Mouse (Mus musculus) ES-Bruce4 (cell line): ENCODE measurements around the gene Isca1.

ENCODE experiments used
- CTCF ChIP-seq: IDR thresholded peaks from one replicate; pipeline ENCODE4 v1.8.1; 2011; ENCODE audit warnings: low read depth, low read length
- EP300 ChIP-seq: IDR thresholded peaks from 2 replicates; pipeline ENCODE4 v1.6.1; 2011; ENCODE audit warnings: low read depth, low read length; ENCODE audit not compliant: insufficient read depth
- POLR2A ChIP-seq: IDR thresholded peaks from one replicate; pipeline ENCODE4 v1.8.1; 2011; ENCODE audit warnings: low read length; ENCODE audit not compliant: insufficient read depth

DNA sequence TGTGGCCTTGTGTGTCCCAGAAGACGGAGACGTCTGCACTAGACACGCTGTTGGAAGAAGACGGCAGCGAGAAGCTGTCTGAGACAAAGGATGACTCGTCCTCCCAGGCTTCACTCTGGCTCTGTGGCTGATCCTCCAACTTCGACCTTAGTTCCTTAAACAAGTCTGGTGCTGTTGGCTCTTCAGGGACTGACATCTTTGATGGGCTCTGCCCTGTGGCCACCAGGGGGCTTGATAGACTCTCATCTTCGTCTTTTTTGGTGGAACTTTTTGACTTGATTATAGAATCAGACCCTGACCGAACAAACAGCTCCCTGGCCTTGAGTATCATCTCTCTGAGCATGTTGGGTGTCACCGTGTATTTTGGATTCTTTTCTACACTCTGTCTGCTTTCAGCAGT, 27.9 kb downstream of the Isca1 start:
- TF ChIP-seq EP300 (no peak), CTCF (peak; percentile 2), POLR2A (no peak)
